Mouse (Mus musculus) forebrain, embryonic 12.5 days (tissue): ENCODE measurements around the gene Nmrk2. TPM values are rescaled to one million over a fixed set of nuclear protein-coding genes. Genes with fewer than 3 reads are reported as not detected.
"Not testable (repeated sequence)": the region's sequence is repeated elsewhere in the genome, so short reads cannot be mapped to it uniquely, and the experiment has no call there.

Experiments
- ATAC-seq: fragments of 200-750 bp; cut with Nextera tagmentation; 2 replicates; pipeline ENCODE4 v1.8.0; 2017; ENCODE audit warnings: moderate TSS enrichment; ENCODE audit not compliant: low FRiP score
- H3K27ac ChIP-seq: fragments of 300-500 bp; sonication (generic); 2 replicates; pipeline ENCODE4 v1.5.1; 2016; ENCODE audit warnings: mild to moderate bottlenecking
- H3K27me3 ChIP-seq: fragments of 300-500 bp; sonication (generic); 2 replicates; pipeline ENCODE4 v1.6.1; 2016; ENCODE audit warnings: mild to moderate bottlenecking
- H3K36me3 ChIP-seq: fragments of 300-500 bp; sonication (generic); replicated peaks from 2 replicates; pipeline ENCODE4 v1.6.1; 2016; ENCODE audit warnings: mild to moderate bottlenecking
- H3K4me1 ChIP-seq: fragments of 300-500 bp; sonication (generic); 2 replicates; pipeline ENCODE4 v1.6.1; 2016
- H3K4me2 ChIP-seq: fragments of 300-500 bp; sonication (generic); 2 replicates; pipeline ENCODE4 v1.6.1; 2016; ENCODE audit warnings: mild to moderate bottlenecking, moderate library complexity
- H3K4me3 ChIP-seq: fragments of 300-500 bp; sonication (generic); replicated peaks from 2 replicates; pipeline ENCODE4 v1.5.1; 2016; ENCODE audit warnings: mild to moderate bottlenecking
- H3K9ac ChIP-seq: fragments of 300-500 bp; sonication (generic); 2 replicates; pipeline ENCODE4 v1.6.1; 2016; ENCODE audit warnings: mild to moderate bottlenecking
- H3K9me3 ChIP-seq: fragments of 300-500 bp; sonication (generic); 2 replicates; pipeline ENCODE4 v1.6.1; 2016
- whole genome bisulfite sequencing: fragments of 180-500 bp; shearing (Covaris S2); methylation state at CpG from one replicate; pipeline ENCODE4 v1.1.7; 2016; 5-methylcytosine and 5-hydroxymethylcytosine counted together
- polyA plus RNA-seq: library from polyadenylated mRNA; unstranded; fragments of >200 nt; fragmentation: Nextera tagmentation; extraction: Ambion mirVana; gene quantifications from 2 replicates; pipeline ENCODE4 v1.2.1, GENCODE M21; 2016

Nmrk2 gene
- polyA plus RNA-seq, 1 experiment from 2014 or later = not detected

DNA sequence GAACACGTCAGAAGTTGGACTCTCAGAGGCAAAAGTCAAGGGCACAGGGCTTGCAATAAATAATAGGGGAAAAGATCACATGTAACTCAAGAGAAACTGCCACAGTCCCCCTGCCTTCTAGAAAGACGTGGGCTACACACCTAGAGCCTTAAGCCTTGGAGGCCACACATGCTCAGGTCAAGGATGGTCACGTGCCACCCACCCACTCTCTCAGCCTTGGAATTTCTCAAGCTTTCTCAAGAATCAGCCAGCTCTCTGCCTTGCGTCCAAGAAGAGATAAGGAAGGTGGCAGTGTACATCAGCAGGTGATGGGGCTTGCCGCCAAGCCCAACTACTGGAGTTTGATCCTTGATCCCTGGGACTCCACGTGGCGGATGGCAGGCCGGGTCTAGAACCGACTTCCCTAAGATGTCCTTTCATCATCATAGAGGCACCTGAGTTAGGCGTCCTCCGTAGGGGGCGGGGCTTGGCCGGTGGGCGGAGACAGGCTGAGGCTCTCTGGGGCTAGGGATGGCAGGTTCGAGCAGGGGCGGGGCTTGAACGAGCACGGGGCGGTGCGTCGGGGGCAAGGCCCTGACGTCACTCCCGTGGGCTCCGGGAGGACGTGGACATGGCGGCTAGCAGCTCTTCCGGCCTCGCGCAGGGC lies 30.9 kb upstream of the Nmrk2 start, which contains the start of gene Zfr2:
Gene Zfr2, plus strand, starts transcription at position 576 of the 646 bp plus-strand sequence.
- 10% methylated on average over 29 of the region's 29 CpGs for WGBS
- Histone ChIP-seq H3K4me2 (peak within 1 kb of the TSS; percentile 79), H3K36me3 (no peaks in the 10 kb centered on the region; the same call in 1 of the 2 replicates), H3K9ac (peak within 1 kb of the TSS; percentile 83), H3K27ac (no peak within 1 kb of the TSS), H3K27me3 (peaks cover 37% of the 10 kb centered on the region), H3K4me3 (peak within 1 kb of the TSS; percentile 81), H3K4me1 (peaks cover 58% of the 10 kb centered on the region), H3K9me3 (no peaks in the 10 kb centered on the region)
- ATAC-seq = peak; percentile 75

DNA sequence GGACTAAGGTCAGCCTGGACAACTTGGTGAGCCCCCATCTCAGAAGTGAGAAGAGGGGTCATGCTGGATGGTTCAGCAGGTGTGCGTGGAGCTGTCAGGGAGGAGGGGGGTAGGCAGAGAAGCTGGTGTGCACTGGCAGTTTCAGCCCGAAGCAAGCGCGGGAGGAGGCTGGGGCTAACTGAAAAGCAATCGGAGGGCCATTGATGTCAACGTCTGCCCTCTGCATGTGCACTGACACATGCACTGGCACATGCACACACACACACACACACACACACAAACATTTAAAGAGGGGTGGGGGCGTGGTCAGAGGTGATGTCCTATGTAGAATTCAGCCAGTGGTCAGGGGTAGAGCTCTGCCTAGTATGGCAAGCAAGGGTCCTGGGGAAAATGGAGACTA lies 29.6 kb upstream of the Nmrk2 start:
- Histone ChIP-seq H3K27me3 (peaks cover 35% of the 10 kb centered on the region), H3K4me2 (peak overlapping the region; percentile 60), H3K36me3 (no peaks in the 10 kb centered on the region), H3K27ac (peak overlapping the region; percentile 65), H3K4me1 (peaks cover 53% of the 10 kb centered on the region), H3K4me3 (peak overlapping the region; percentile 63), H3K9me3 (no peaks in the 10 kb centered on the region), H3K9ac (0 out of 2 replicates have a peak overlapping the region, but pooled peaks have one; percentile 1)
- whole genome bisulfite sequencing = 47% methylated on average over 7 of the region's 7 CpGs
- no peak for ATAC-seq

DNA sequence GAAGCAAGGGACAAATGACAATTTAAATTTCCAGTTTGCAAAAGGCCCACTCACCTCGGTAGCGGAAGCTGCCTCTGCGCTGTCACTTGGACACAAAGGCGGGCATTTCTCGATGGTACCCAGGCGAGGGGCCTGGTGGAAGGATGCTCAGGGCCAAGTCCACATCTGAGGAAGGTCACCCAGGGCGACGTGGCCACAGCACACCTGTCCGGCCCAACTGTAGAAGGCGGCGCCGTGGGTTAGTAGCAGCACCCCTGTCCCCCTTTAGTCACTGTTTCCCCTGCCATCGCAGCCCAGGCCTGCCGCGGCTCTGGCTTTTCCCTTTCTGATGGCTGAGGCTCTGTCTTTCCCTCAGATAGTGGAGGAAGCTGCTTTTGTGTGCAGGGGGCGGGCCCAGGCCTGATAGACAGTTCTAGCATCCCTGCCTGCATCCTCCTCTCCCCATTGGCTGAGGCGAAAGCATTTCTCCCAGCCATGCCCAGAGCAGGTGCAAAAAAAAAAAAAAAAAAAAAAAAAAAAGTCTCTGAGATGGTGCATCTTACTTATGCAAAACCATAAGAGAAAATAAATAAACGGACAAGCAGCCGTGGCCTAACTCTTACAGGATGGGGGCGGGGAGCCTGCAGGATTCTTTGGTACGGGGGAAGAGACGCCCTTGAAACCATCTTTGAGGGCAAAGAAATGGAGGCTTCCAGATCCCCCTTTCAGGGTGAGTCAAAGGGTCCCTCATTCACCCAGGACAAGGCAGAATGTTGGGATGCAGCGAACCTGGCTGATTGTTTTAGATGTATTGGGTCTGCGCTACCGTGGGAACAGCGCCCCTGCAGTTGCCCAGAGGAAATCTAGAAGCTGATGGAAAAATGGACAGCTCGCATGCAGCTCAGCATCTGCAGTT lies 28.8 kb upstream of the Nmrk2 start, which contains the start of gene Atcay:
Gene Atcay, minus strand, starts transcription at position 396 of the 895 bp plus-strand sequence.
- ATAC-seq = peak; percentile 88

DNA sequence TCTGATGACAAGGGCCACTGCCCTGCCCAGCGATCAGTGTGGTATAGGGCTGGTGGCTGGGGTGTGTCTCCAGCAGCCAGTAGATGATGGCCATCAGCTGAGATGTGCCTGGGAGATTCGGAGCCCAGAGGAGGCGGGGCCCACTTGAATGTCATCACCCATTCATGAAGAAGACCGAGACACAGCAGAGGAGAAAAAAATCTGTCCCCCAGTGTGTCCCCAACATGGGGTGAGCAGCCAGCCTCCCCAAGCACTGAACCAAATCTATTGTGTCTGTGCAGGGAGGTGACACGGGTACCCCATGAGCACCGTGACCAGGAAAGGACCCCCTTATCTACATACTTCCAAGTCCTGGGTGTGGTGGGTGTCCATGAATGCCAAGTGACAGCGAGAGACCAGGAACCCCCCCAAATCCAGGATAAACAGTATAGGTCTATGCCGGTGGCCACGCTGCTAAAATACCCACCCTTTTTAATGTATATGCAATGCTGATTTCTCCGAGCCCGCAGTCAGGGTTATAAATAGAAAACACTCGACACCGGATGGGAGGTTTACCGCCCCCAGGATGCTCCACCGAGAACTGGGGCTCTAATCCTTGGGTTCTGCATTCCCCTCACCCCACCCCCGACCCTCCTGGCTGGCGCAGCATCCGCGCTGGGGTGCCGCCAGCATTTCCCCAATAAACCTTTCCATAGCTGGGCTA lies 28.0 kb upstream of the Nmrk2 start:
- no peak for ATAC-seq
- Histone ChIP-seq H3K4me2 (peak overlapping the region; percentile 60), H3K27ac (peak overlapping the region; percentile 81), H3K9me3 (no peaks in the 10 kb centered on the region), H3K36me3 (no peaks in the 10 kb centered on the region), H3K4me3 (peak overlapping the region; percentile 63), H3K9ac (peak overlapping the region; percentile 82), H3K27me3 (peaks cover 35% of the 10 kb centered on the region), H3K4me1 (peaks cover 53% of the 10 kb centered on the region)
- WGBS = 13% methylated on average over 20 of the region's 20 CpGs

More for the DNA sequence above, 28.8 kb upstream of the Nmrk2 start, which contains the start of gene Atcay:
- WGBS = 4% methylated on average over 27 of the region's 27 CpGs
- H3K4me2 ChIP-seq = peak within 1 kb of the TSS; percentile 60
- H3K9me3 ChIP-seq = no peaks in the 10 kb centered on the region
- peak within 1 kb of the TSS; percentile 63 for H3K4me3 ChIP-seq
- H3K36me3 ChIP-seq = no peaks in the 10 kb centered on the region
- peaks cover 35% of the 10 kb centered on the region for H3K27me3 ChIP-seq
- H3K9ac ChIP-seq = peak within 1 kb of the TSS; percentile 82
- H3K4me1 ChIP-seq = peaks cover 53% of the 10 kb centered on the region
- H3K27ac ChIP-seq = peak within 1 kb of the TSS; percentile 81

DNA sequence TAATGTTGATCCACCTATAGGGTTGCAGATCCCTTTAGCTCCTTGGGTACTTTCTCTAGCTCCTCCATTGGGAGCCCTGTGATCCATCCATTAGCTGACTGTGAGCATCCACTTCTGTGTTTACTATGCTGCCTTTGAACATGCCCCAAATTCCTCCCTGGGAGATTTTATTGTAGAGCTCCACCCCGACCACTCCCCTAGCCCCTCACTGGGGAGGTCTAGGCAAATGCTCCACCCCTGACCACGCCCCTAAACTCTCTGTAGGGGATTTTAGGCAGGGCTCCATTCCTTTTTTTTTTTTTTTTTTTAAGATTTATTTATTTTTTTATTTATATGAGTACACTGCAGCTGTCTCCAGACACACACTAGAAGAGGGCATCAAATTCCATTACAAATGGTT lies 21.9 kb upstream of the Nmrk2 start:
- not testable (repeated sequence) for H3K4me1 ChIP-seq, H3K27me3 ChIP-seq, ATAC-seq, H3K9me3 ChIP-seq, H3K27ac ChIP-seq, H3K4me2 ChIP-seq, H3K9ac ChIP-seq, H3K4me3 ChIP-seq
- WGBS = 68% methylated on average over 2 of the region's 2 CpGs
- peaks cover 33% of the 10 kb centered on the region for H3K36me3 ChIP-seq

DNA sequence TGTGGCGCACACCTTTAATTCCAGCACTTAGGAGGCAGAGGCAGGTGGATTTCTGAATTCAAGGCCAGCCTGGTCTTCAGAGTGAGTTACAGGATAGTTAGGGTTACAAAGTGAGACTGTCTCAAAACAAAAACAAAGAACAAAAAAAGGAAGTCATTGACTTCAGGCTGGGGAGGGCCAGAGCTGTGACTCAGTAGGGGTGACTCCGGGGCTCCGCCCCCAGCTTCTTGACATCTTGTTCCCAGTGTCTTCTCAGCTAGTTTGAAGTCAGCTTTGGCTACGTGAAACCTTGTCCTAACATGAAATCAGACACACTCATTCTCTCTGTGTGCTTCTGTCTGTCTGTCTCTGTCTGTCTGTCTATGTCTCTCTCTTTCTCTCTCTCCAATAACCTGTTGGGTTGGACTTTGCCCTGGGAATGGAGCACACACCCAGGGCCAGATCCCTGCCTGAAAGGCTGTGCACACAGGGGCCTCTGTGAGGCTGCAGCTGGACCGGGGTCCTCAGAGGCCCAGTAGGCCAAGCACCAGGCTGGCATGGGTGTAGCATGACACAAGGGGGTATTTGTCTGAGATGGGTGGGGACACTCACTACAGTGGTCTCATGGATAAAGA lies 19.7 kb upstream of the Nmrk2 start:
- H3K4me2 ChIP-seq = no peak overlapping the region
- H3K27ac ChIP-seq = no peak overlapping the region
- H3K27me3 ChIP-seq = no peaks in the 10 kb centered on the region
- no peaks in the 10 kb centered on the region for H3K9me3 ChIP-seq
- no peak for ATAC-seq
- H3K4me3 ChIP-seq = no peak overlapping the region
- peaks cover 42% of the 10 kb centered on the region for H3K36me3 ChIP-seq
- no peak overlapping the region for H3K9ac ChIP-seq
- no peaks in the 10 kb centered on the region for H3K4me1 ChIP-seq
- WGBS = 83% methylated on average over 5 of the region's 5 CpGs

DNA sequence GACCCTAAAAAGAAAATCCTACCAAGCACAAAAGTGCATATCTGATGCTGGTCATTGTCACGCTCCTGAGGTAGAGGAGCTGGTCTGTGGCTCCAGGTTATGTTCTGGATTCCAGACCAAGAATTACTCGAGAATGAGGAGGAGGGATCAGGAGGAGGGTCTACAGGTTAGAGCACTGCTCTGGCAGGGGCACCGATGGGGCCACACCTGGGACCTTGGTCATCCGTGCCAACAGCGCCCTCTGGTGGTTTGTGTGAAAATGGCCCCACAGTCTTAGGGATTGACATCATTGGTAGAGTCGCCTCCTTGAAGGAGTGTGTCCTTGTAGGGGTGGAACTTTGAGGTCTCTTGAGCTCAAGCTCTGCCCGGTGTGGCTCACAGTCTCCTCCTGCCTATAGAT lies 16.1 kb upstream of the Nmrk2 start:
- Histone ChIP-seq H3K36me3 (peaks cover 54% of the 10 kb centered on the region), H3K9me3 (no peaks in the 10 kb centered on the region), H3K4me2 (no peak overlapping the region), H3K4me1 (no peaks in the 10 kb centered on the region), H3K9ac (no peak overlapping the region), H3K27me3 (no peaks in the 10 kb centered on the region), H3K27ac (no peak overlapping the region), H3K4me3 (no peak overlapping the region)
- ATAC-seq = no peak
- 32% methylated on average over 7 of the region's 7 CpGs for whole genome bisulfite sequencing

DNA sequence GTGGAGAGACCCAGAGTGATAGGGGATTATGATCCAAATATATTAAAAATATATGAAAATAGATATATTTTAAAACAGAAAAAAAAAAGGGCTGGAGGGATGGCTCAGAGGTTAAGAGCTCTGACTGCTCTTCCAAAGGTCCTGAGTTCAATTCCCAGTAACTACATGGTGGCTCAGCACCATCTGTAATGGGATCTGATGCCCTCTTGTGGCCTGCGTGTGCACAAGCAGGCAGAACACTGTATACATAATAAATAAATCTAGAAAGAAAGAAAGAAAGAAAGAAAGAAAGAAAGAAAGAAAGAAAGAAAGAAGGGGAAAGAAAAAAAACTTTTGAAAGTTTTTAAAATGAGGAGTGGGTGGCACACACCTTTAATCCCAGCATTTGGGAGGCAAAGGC lies 15.4 kb upstream of the Nmrk2 start:
- peaks cover 61% of the 10 kb centered on the region for H3K36me3 ChIP-seq

DNA sequence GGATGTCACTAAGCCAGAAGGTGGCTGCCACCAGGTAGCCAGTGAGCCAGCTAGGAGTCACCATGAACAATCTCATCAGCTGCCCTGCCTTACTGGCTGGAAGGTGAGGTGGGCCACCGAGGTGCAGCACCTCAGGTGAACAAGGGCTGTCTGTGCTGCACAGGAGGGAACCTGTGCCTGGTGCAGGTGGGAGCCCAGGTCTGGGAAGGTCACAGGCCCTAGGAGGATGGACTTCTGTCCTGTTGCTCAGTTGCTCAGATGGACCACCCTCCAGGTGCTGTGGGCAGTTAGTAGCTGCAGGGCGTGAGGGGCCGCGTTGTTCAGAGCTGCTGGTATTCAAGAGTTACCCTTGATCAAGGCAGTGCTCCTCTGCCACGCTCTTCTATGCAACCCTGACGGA lies 15.0 kb upstream of the Nmrk2 start:
- WGBS = 85% methylated on average over 6 of the region's 6 CpGs
- no peaks in the 10 kb centered on the region for H3K4me1 ChIP-seq
- H3K36me3 ChIP-seq = peaks cover 62% of the 10 kb centered on the region
- H3K4me3 ChIP-seq = no peak overlapping the region
- no peak overlapping the region for H3K4me2 ChIP-seq
- H3K27ac ChIP-seq = no peak overlapping the region
- peaks cover 7% of the 10 kb centered on the region; the same call in 1 of the 2 replicates for H3K9me3 ChIP-seq
- no peak for ATAC-seq
- H3K27me3 ChIP-seq = no peaks in the 10 kb centered on the region
- H3K9ac ChIP-seq = no peak overlapping the region

More for the DNA sequence above, 15.4 kb upstream of the Nmrk2 start:
- not testable (repeated sequence) for H3K27ac ChIP-seq, H3K4me3 ChIP-seq, H3K4me1 ChIP-seq, H3K4me2 ChIP-seq, ATAC-seq, H3K27me3 ChIP-seq, H3K9me3 ChIP-seq, H3K9ac ChIP-seq
- WGBS = 35% methylated on average over 1 of the region's 1 CpGs

DNA sequence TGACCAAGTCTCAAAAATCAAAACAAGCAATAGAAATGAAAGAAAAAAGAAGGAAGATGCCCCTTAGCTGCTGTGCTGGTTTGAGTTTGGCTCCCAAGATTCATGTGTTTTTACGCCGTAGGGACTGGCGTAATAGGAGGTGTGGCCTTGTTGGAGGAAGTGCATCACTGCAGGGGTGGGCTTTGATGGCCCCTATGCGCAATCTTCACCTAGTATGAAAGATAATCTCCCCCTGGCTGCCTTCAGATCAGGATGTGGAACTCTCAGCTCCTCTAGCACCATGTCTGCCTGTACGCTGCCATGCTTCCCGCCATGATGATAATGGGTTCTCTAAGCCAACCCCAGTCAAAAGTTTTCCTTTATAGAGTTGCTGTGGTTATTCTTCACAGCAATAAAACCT lies 14.4 kb upstream of the Nmrk2 start:
- Histone ChIP-seq H3K9ac (no peak overlapping the region), H3K36me3 (peaks cover 62% of the 10 kb centered on the region), H3K4me1 (no peaks in the 10 kb centered on the region), H3K4me2 (no peak overlapping the region), H3K27me3 (no peaks in the 10 kb centered on the region), H3K4me3 (no peak overlapping the region), H3K9me3 (peaks cover 7% of the 10 kb centered on the region; the same call in 1 of the 2 replicates), H3K27ac (no peak overlapping the region)
- no peak for ATAC-seq
- WGBS = 91% methylated on average over 6 of the region's 6 CpGs

DNA sequence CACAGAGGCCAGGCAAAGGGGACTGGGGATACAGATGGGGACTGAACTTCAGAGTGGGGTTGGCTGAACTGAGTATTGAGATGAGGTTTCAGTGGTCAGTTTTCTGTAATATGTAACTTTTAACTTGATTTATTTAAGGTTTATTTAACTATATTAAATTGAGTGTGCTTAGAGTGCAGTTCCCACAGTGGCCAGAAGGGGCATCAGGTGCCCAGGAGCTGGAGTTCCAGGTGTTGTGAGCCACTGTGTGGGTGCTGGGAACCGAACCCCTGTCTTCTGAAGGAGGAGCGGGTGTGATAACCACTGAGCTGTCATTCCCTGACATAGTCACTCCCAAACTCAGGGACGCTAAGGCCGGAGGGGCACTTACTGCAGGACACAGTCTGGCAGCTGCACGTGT lies 8.3 kb upstream of the Nmrk2 start:
- Histone ChIP-seq H3K9ac (no peak overlapping the region), H3K4me3 (no peak overlapping the region), H3K36me3 (peaks cover 76% of the 10 kb centered on the region), H3K9me3 (peaks cover 14% of the 10 kb centered on the region), H3K4me1 (no peaks in the 10 kb centered on the region), H3K27me3 (0 out of 2 replicates have a peak, but pooled peaks cover 5% of the 10 kb centered on the region), H3K4me2 (no peak overlapping the region), H3K27ac (no peak overlapping the region)
- no peak for ATAC-seq
- WGBS = 95% methylated on average over 5 of the region's 5 CpGs
